In the genomic region with DNA sequence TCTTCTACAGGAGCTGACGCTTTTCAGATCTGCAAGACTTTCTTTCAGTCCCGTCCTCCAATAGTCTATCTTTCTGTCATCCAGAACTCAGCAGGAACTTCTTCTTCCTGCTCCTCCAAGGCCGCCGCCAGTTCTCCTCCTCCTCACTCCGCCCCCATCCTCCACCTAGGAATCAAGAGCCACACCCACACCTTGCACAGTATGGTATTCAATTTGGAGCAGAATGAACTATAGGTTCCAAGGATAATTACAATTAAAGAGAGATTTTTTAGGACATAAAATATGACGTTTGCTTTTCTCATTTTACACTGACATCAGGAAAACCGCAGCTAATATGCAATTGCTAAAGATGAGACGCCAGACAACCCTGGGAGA, we compare ENCODE assay signal across 8 mouse cellular contexts. TPM values are rescaled to one million over a fixed set of nuclear protein-coding genes. Genes with fewer than 3 reads are reported as not detected.
DNase-seq lines count a peak whose midpoint lies in the region; ATAC-seq and TF ChIP-seq lines count a peak whose summit lies in the region.

No protein-coding gene starts in this region.

- intact Hi-C loops in left cerebral cortex, postnatal 4 days (cut with DNase I), result no loop called here
- intact Hi-C loops in left cerebral cortex, postnatal 36 days (cut with DNase I), result no loop called here

- H3K27ac ChIP-seq in embryonic facial prominence, embryonic 14.5 days (replicated peaks; ENCODE audit: low read depth, low read length), result no peak overlapping the region
- no peak overlapping the region for H3K27ac ChIP-seq in intestine, postnatal 0 days (ENCODE audit: low read depth, low read length)
- H3K27ac ChIP-seq in neural tube, embryonic 13.5 days (replicated peaks), result no peak overlapping the region; the same call in 1 of the 2 replicates

- 0 out of 2 replicates have a peak, but pooled peaks cover 3% of the 10 kb centered on the region for H3K36me3 ChIP-seq in embryonic facial prominence, embryonic 14.5 days (ENCODE audit: control insufficient read depth, insufficient read depth, low read length)
- H3K36me3 ChIP-seq in intestine, postnatal 0 days (ENCODE audit: control insufficient read depth, insufficient read depth), result no peaks in the 10 kb centered on the region
- peaks cover 4% of the 10 kb centered on the region; the same call in 1 of the 2 replicates for H3K36me3 ChIP-seq in neural tube, embryonic 13.5 days

- WGBS in embryonic facial prominence, embryonic 14.5 days, result 26% methylated on average over 8 of the region's 8 CpGs
- 19% methylated on average over 8 of the region's 8 CpGs for WGBS in intestine, postnatal 0 days
- 22% methylated on average over 8 of the region's 8 CpGs for WGBS in neural tube, embryonic 13.5 days

- H3K9me3 ChIP-seq in embryonic facial prominence, embryonic 14.5 days (ENCODE audit: control insufficient read depth, low read length), result peaks cover 16% of the 10 kb centered on the region; the same call in 1 of the 2 replicates
- H3K9me3 ChIP-seq in intestine, postnatal 0 days (ENCODE audit: control insufficient read depth), result no peaks in the 10 kb centered on the region
- H3K9me3 ChIP-seq in neural tube, embryonic 13.5 days, result peaks cover 22% of the 10 kb centered on the region

- DNase-seq in left cerebral cortex, postnatal 4 days, result peak; percentile 1
- DNase-seq in left cerebral cortex, postnatal 36 days (ENCODE audit: low spot score in 2 of 2), result no peak
- DNase-seq in embryonic facial prominence, embryonic 14.5 days (ENCODE audit: low spot score), result no peak
- no peak for DNase-seq in frontal cortex, postnatal 36 days (ENCODE audit: low spot score in 2 of 2)
- DNase-seq in right cerebral cortex, postnatal 4 days, result no peak
- DNase-seq in natural killer cell, adult 2 months (ENCODE audit: low spot score in 2 of 2), result no peak

- no peak for TF ChIP-seq CTCF in intestine, postnatal 0 days (IDR thresholded peaks at IDR 0.05; ENCODE audit: low read depth)

- H3K4me3 ChIP-seq in embryonic facial prominence, embryonic 14.5 days (ENCODE audit: low read depth, low read length), result peak overlapping the region; percentile 54
- H3K4me3 ChIP-seq in intestine, postnatal 0 days (ENCODE audit: low read depth, low read length), result peak overlapping the region; percentile 46
- peak overlapping the region; percentile 57 for H3K4me3 ChIP-seq in neural tube, embryonic 13.5 days

- no peaks in the 10 kb centered on the region for H3K27me3 ChIP-seq in embryonic facial prominence, embryonic 14.5 days (replicated peaks; ENCODE audit: control insufficient read depth, insufficient read depth, low read length)
- H3K27me3 ChIP-seq in intestine, postnatal 0 days (replicated peaks; ENCODE audit: control insufficient read depth, insufficient read depth, low read length), result no peaks in the 10 kb centered on the region
- H3K27me3 ChIP-seq in neural tube, embryonic 13.5 days, result no peaks in the 10 kb centered on the region

- H3K9ac ChIP-seq in embryonic facial prominence, embryonic 14.5 days (ENCODE audit: low read depth, low read length), result peak overlapping the region; percentile 63; the same call in 1 of the 2 replicates
- peak overlapping the region; percentile 35; the same call in 1 of the 2 replicates for H3K9ac ChIP-seq in intestine, postnatal 0 days (ENCODE audit: low read depth, low read length)
- peak overlapping the region; percentile 78 for H3K9ac ChIP-seq in neural tube, embryonic 13.5 days

- H3K4me2 ChIP-seq in embryonic facial prominence, embryonic 14.5 days (ENCODE audit: low read depth, low read length), result peak overlapping the region; percentile 56
- H3K4me2 ChIP-seq in intestine, postnatal 0 days (replicated peaks; ENCODE audit: low read depth), result peak overlapping the region; percentile 68
- H3K4me2 ChIP-seq in neural tube, embryonic 13.5 days, result peak overlapping the region; percentile 56

- ATAC-seq in embryonic facial prominence, embryonic 14.5 days (ENCODE audit: low read depth), result peak; percentile 84; the same call in 1 of the 2 replicates
- peak; percentile 87 for ATAC-seq in intestine, postnatal 0 days
- peak; percentile 92 for ATAC-seq in neural tube, embryonic 13.5 days (ENCODE audit: low read depth)

- H3K4me1 ChIP-seq in embryonic facial prominence, embryonic 14.5 days (ENCODE audit: control insufficient read depth, insufficient read depth, low read length), result no peaks in the 10 kb centered on the region
- no peaks in the 10 kb centered on the region for H3K4me1 ChIP-seq in intestine, postnatal 0 days (replicated peaks; ENCODE audit: control insufficient read depth, insufficient read depth, low read length)
- peaks cover 7% of the 10 kb centered on the region for H3K4me1 ChIP-seq in neural tube, embryonic 13.5 days (replicated peaks)

RNA-seq across cellular contexts. Expression of a gene that starts 29.4 kb away (rescaled TPM):
- total RNA-seq in left cerebral cortex, postnatal 4 days (2021), result 1 to 10 TPM; 4.0 to 4.4 TPM
- total RNA-seq in left cerebral cortex, postnatal 36 days (2021), result 1 to 10 TPM; 2.9 to 3.4 TPM
- polyA plus RNA-seq in embryonic facial prominence, embryonic 14.5 days (2014; fragmentation: Nextera tagmentation; extraction: Ambion mirVana), result 10.5 and 12.1 TPM in 2 replicates
- polyA plus RNA-seq in intestine, postnatal 0 days (2015; fragmentation: Nextera tagmentation; extraction: Ambion mirVana), result 1.7 and 2.8 TPM in 2 replicates
- 9.4 and 11.3 TPM in 2 replicates for polyA plus RNA-seq in neural tube, embryonic 13.5 days (2015; fragmentation: Nextera tagmentation; extraction: Ambion mirVana)
